Mouse (Mus musculus) midbrain, embryonic 15.5 days (tissue): ENCODE measurements around the gene Trmt1l. TPM values are rescaled to one million over a fixed set of nuclear protein-coding genes. Genes with fewer than 3 reads are reported as not detected.

Source experiments
- ATAC-seq: fragments of 200-750 bp; cut with Nextera tagmentation; replicated peaks from 2 replicates; pipeline ENCODE4 v1.8.0; 2017; ENCODE audit warnings: moderate TSS enrichment
- H3K27ac ChIP-seq: fragments of 300-500 bp; sonication (generic); 2 replicates; pipeline ENCODE4 v1.5.1; 2015; ENCODE audit warnings: mild to moderate bottlenecking, inconsistent platforms
- H3K27me3 ChIP-seq: fragments of 300-500 bp; sonication (generic); replicated peaks from 2 replicates; pipeline ENCODE4 v1.6.1; 2015; ENCODE audit warnings: inconsistent platforms
- H3K36me3 ChIP-seq: fragments of 300-500 bp; sonication (generic); replicated peaks from 2 replicates; pipeline ENCODE4 v1.6.1; 2015; ENCODE audit warnings: inconsistent platforms
- H3K4me1 ChIP-seq: fragments of 300-500 bp; sonication (generic); 2 replicates; pipeline ENCODE4 v1.6.1; 2015; ENCODE audit warnings: inconsistent platforms
- H3K4me2 ChIP-seq: fragments of 300-500 bp; sonication (generic); 2 replicates; pipeline ENCODE4 v1.6.1; 2015; ENCODE audit warnings: inconsistent platforms, mild to moderate bottlenecking, moderate library complexity
- H3K4me3 ChIP-seq: fragments of 300-500 bp; sonication (generic); 2 replicates; pipeline ENCODE4 v1.5.1; 2015; ENCODE audit warnings: mild to moderate bottlenecking, inconsistent platforms
- H3K9ac ChIP-seq: fragments of 300-500 bp; sonication (generic); 2 replicates; pipeline ENCODE4 v1.6.1; 2015; ENCODE audit warnings: mild to moderate bottlenecking, inconsistent platforms
- H3K9me3 ChIP-seq: fragments of 300-500 bp; sonication (generic); 2 replicates; pipeline ENCODE4 v1.6.1; 2016; ENCODE audit warnings: inconsistent platforms
- WGBS: fragments of 180-500 bp; shearing (Covaris S2); methylation state at CpG from one replicate; pipeline ENCODE4 v1.1.7; 2015; ENCODE audit warnings: mixed read lengths; 5-methylcytosine and 5-hydroxymethylcytosine counted together
- polyA plus RNA-seq: library from polyadenylated mRNA; unstranded; fragments of >200 nt; fragmentation: Nextera tagmentation; extraction: Ambion mirVana; gene quantifications from 2 replicates; pipeline ENCODE4 v1.2.1, GENCODE M21; 2015

The Trmt1l gene
- polyA plus RNA-seq, result 46.6 and 48.3 TPM in 2 replicates

DNA sequence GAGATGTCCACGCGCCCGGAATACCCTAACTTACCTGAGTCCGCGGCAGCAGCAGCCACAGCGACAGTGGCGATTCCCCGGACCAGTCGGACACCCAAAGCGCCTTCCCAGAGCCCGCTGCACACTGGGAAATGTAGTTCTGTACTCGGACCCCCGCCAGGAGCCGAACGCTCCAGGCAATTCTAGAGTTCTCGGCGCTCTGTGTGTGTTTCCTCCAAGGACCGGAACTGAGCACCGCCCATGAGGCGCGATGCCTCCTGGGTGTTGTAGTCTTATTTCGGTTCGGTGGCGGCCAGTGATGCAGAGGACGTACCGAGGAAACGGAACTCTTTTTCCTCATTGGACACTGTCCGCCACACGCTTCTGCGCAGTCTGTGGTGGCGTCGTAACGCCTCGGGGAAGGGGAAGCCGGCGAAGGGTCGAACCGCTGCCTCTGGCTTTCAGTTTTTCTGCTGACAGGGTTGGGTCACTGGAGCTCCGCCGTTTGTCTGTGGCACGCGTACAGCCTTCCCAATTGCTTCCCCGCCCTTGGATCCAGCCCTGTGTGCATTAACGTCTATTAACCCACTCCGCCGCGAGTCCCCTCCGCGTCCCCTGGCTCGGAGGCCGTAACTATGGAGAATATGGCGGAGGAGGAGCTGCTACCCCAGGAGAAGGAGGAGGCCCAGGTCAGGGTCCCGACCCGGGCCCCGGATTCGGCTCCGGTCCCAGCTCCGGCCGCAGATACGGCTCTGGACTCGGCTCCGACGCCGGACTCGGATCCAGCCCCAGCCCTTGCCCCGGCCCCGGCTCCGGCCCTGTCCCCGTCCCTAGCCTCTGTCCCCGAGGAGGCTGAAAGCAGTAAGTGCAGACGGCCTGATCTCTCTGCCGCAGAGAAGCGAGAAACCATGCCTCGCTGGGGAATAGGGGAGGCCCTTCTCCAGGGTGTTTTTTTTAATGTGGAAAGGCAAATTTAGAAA is at the start of gene Trmt1l, which contains the start of gene Swt1:
Gene Trmt1l, plus strand, starts transcription at position 280 of the 959 bp plus-strand sequence.
Gene Swt1, minus strand, starts transcription at position 193 of the 959 bp plus-strand sequence.
- Histone ChIP-seq H3K36me3 (no peaks in the 10 kb centered on the region), H3K9me3 (no peaks in the 10 kb centered on the region), H3K4me3 (peak within 1 kb of the TSS; percentile 69), H3K4me1 (peaks cover 23% of the 10 kb centered on the region), H3K4me2 (peak within 1 kb of the TSS; percentile 72), H3K27ac (peak within 1 kb of the TSS; percentile 93), H3K9ac (peak within 1 kb of the TSS; percentile 75), H3K27me3 (no peaks in the 10 kb centered on the region)
- ATAC-seq, result peak; percentile 100
- WGBS, result under 1% methylated on average over 74 of the region's 74 CpGs

DNA sequence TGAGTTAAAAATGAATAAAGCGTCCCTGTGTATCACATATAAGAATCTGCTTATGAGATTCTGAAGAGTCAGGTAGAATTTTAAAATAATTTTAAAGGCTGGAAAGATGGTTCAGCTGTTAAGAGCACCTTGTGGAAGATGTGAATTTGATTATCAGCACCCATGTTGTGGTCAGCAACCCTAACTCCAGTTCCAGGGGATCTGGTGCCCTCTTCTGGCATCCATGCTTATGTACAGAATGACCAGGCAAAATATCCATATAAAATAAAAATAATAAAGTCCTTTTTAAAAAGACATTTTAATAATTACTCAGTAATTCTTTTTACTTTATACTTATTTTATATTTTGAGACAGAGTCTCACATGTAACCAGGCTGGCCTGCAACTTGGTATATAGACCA is 38.3 kb upstream of the Trmt1l start:
- H3K27me3 ChIP-seq, result no peaks in the 10 kb centered on the region
- no peak overlapping the region for H3K9ac ChIP-seq
- no peak overlapping the region for H3K4me2 ChIP-seq
- H3K4me3 ChIP-seq, result no peak overlapping the region
- H3K27ac ChIP-seq, result no peak overlapping the region
- H3K36me3 ChIP-seq, result no peaks in the 10 kb centered on the region
- H3K9me3 ChIP-seq, result no peaks in the 10 kb centered on the region
- H3K4me1 ChIP-seq, result no peaks in the 10 kb centered on the region
- ATAC-seq, result no peak
- 98% methylated on average over 1 of the region's 1 CpGs for WGBS

- H3K9me3 ChIP-seq, result no peaks in the 10 kb centered on the region
- H3K27ac ChIP-seq, result no peak overlapping the region
- H3K36me3 ChIP-seq, result no peaks in the 10 kb centered on the region; the same call in 1 of the 2 replicates
- H3K27me3 ChIP-seq, result no peaks in the 10 kb centered on the region
- H3K4me1 ChIP-seq, result no peaks in the 10 kb centered on the region
- H3K9ac ChIP-seq, result no peak overlapping the region
- no peak for ATAC-seq
- H3K4me3 ChIP-seq, result no peak overlapping the region
- WGBS, result 97% methylated on average over 3 of the region's 3 CpGs
- no peak overlapping the region for H3K4me2 ChIP-seq
These were observed 18.5 kb upstream of the Trmt1l start for GRCm38 (mm10) chr1:151409827-151410226.

DNA sequence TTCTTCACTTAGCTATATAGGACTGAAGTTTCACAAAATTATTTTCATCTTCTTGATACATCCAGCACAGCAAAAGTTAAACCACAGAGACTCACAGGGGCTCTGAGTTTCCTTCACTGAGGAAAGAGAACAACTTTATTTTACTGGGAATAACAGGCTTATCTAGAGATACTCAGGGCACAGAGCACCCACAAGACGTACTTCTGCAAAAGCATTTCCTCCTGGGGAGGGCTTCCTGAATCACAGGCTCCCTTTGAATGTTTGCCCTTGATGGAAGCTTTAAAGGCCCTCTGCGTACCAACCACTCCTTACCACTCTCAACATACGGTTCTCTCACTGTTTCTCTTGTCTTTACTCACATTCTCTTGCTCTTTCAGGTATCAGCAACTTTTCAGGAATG is 6.2 kb upstream of the Trmt1l start:
- H3K27me3 ChIP-seq, result no peaks in the 10 kb centered on the region
- no peak overlapping the region for H3K27ac ChIP-seq
- H3K4me1 ChIP-seq, result peaks cover 4% of the 10 kb centered on the region
- H3K36me3 ChIP-seq, result peaks cover 7% of the 10 kb centered on the region; the same call in 1 of the 2 replicates
- H3K4me2 ChIP-seq, result no peak overlapping the region
- ATAC-seq, result no peak
- no peaks in the 10 kb centered on the region for H3K9me3 ChIP-seq
- H3K4me3 ChIP-seq, result no peak overlapping the region
- 89% methylated on average over 3 of the region's 3 CpGs for WGBS
- H3K9ac ChIP-seq, result no peak overlapping the region

- H3K9me3 ChIP-seq, result no peaks in the 10 kb centered on the region
- 33% methylated on average over 7 of the region's 7 CpGs for WGBS
- peak overlapping the region; percentile 69 for H3K4me3 ChIP-seq
- H3K9ac ChIP-seq, result no peak overlapping the region
- no peak for ATAC-seq
- no peak overlapping the region for H3K27ac ChIP-seq
- H3K27me3 ChIP-seq, result no peaks in the 10 kb centered on the region
- H3K36me3 ChIP-seq, result 0 out of 2 replicates have a peak, but pooled peaks cover 3% of the 10 kb centered on the region
- peaks cover 23% of the 10 kb centered on the region for H3K4me1 ChIP-seq
- peak overlapping the region; percentile 72 for H3K4me2 ChIP-seq
These were observed 1.3 kb upstream of the Trmt1l start for GRCm38 (mm10) chr1:151426947-151427600.

GRCm38 (mm10) chr1:151427888-151428262 is 467 bp upstream of the Trmt1l start:
- Histone ChIP-seq H3K4me3 (peak overlapping the region; percentile 69), H3K4me2 (peak overlapping the region; percentile 72), H3K4me1 (peaks cover 23% of the 10 kb centered on the region), H3K27me3 (no peaks in the 10 kb centered on the region), H3K27ac (peak overlapping the region; percentile 76), H3K36me3 (no peaks in the 10 kb centered on the region), H3K9ac (peak overlapping the region; percentile 69), H3K9me3 (no peaks in the 10 kb centered on the region)
- under 1% methylated on average over 26 of the region's 26 CpGs for WGBS
- ATAC-seq, result peak; percentile 77

DNA sequence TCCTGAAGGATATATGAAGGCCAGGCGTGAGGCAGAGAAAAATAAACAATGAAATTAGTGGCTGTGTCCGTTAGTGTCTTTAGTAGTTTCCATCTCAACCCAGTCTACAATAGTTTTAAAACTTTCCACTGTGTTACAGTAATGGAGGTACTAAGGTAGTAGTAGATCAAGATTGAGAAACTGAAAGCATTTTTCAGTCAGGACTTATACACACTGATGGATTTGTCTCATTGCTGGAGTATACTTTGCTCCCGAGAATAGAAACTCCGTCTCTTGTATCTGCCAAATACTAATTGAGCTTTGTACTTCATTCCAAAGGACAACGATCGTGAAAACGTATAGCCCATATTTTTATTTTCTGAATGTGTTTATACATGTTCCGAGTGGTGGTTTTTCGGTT is 974 bp downstream of the Trmt1l start:
- H3K4me2 ChIP-seq, result peak overlapping the region; percentile 63
- H3K27me3 ChIP-seq, result no peaks in the 10 kb centered on the region
- ATAC-seq, result no peak
- peak overlapping the region; percentile 93 for H3K27ac ChIP-seq
- peak overlapping the region; percentile 75 for H3K9ac ChIP-seq
- peak overlapping the region; percentile 69 for H3K4me3 ChIP-seq
- WGBS, result 46% methylated on average over 9 of the region's 9 CpGs
- H3K9me3 ChIP-seq, result no peaks in the 10 kb centered on the region
- peaks cover 23% of the 10 kb centered on the region for H3K4me1 ChIP-seq
- H3K36me3 ChIP-seq, result no peaks in the 10 kb centered on the region; the same call in 1 of the 2 replicates

- Histone ChIP-seq H3K27ac (no peak overlapping the region), H3K4me2 (no peak overlapping the region), H3K27me3 (no peaks in the 10 kb centered on the region), H3K36me3 (peaks cover 26% of the 10 kb centered on the region), H3K9me3 (no peaks in the 10 kb centered on the region), H3K4me3 (no peak overlapping the region), H3K4me1 (no peaks in the 10 kb centered on the region), H3K9ac (no peak overlapping the region)
- 91% methylated on average over 6 of the region's 6 CpGs for WGBS
- no peak for ATAC-seq
These were observed 7.1 kb downstream of the Trmt1l start for GRCm38 (mm10) chr1:151435431-151435830.

- peaks cover 60% of the 10 kb centered on the region for H3K36me3 ChIP-seq
- H3K4me1 ChIP-seq, result no peaks in the 10 kb centered on the region
- H3K9me3 ChIP-seq, result no peaks in the 10 kb centered on the region
- H3K4me2 ChIP-seq, result no peak overlapping the region
- WGBS, result 96% methylated on average over 10 of the region's 10 CpGs
- no peak overlapping the region for H3K27ac ChIP-seq
- no peaks in the 10 kb centered on the region for H3K27me3 ChIP-seq
- no peak overlapping the region for H3K9ac ChIP-seq
- H3K4me3 ChIP-seq, result no peak overlapping the region
- no peak for ATAC-seq
These were observed 21.5 kb downstream of the Trmt1l start for GRCm38 (mm10) chr1:151449866-151450265.

- H3K27me3 ChIP-seq, result no peaks in the 10 kb centered on the region
- H3K27ac ChIP-seq, result no peak overlapping the region
- no peak overlapping the region for H3K4me3 ChIP-seq
- no peaks in the 10 kb centered on the region for H3K9me3 ChIP-seq
- WGBS, result 81% methylated on average over 2 of the region's 2 CpGs
- no peak overlapping the region for H3K9ac ChIP-seq
- peaks cover 50% of the 10 kb centered on the region for H3K36me3 ChIP-seq
- ATAC-seq, result no peak
- H3K4me1 ChIP-seq, result no peaks in the 10 kb centered on the region
- no peak overlapping the region for H3K4me2 ChIP-seq
These were observed 22.5 kb downstream of the Trmt1l start for GRCm38 (mm10) chr1:151450851-151451250.

- 97% methylated on average over 11 of the region's 11 CpGs for WGBS
- Histone ChIP-seq H3K36me3 (peaks cover 49% of the 10 kb centered on the region), H3K4me2 (no peak overlapping the region), H3K4me1 (no peaks in the 10 kb centered on the region), H3K9ac (no peak overlapping the region), H3K27me3 (no peaks in the 10 kb centered on the region), H3K9me3 (no peaks in the 10 kb centered on the region), H3K4me3 (no peak overlapping the region), H3K27ac (no peak overlapping the region)
- ATAC-seq, result no peak
These were observed 23.6 kb downstream of the Trmt1l start for GRCm38 (mm10) chr1:151451946-151452345.

DNA sequence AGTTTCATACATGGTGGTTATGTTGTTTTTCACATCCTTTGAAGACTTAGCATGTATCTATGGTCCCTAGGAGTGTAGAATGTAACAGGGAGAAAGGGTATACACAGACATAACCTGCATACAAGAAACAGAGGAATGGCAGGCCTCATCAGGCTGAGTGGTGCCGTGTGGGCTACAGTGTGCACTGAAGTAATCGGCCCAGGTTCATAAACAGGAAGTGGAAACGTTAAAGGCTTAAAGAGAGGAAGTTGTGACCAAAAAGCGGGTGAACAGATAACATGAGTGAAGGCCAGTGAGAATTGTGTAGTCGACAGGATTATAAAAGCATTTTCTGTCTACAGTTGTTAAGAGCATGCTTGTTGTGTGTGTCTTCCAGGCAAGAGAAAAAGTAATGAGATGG is 28.7 kb downstream of the Trmt1l start:
- Histone ChIP-seq H3K27ac (no peak overlapping the region), H3K4me3 (no peak overlapping the region), H3K36me3 (peaks cover 31% of the 10 kb centered on the region; the same call in 1 of the 2 replicates), H3K9me3 (no peaks in the 10 kb centered on the region), H3K4me2 (no peak overlapping the region), H3K4me1 (no peaks in the 10 kb centered on the region), H3K27me3 (no peaks in the 10 kb centered on the region), H3K9ac (no peak overlapping the region)
- ATAC-seq, result no peak
- 95% methylated on average over 5 of the region's 5 CpGs for WGBS
